Mouse (Mus musculus) Muller cell, postnatal 12 days (primary cell): Measurements from ENCODE around the gene Ifitm6.
"Not testable (repeated sequence)": the region's sequence is repeated elsewhere in the genome, so short reads cannot be mapped to it uniquely, and the experiment has no call there.

Experiments used
- DNase-seq: peaks from one replicate; pipeline ENCODE4 v3.0.0-alpha.2; 2015; ENCODE audit errors: inconsistent ontology term

Gene Ifitm6

GRCm38 (mm10) chr7:140971479-140972171 is 46.1 kb downstream of the Ifitm6 start:
- no peak for DNase-seq

- DNase-seq, result no peak
Measured at GRCm38 (mm10) chr7:140970931-140971330, 46.8 kb downstream of the Ifitm6 start.

GRCm38 (mm10) chr7:140968710-140969109 is 49.0 kb downstream of the Ifitm6 start:
- not testable (repeated sequence) for DNase-seq

- no peak for DNase-seq
Measured at GRCm38 (mm10) chr7:140967862-140968591, 49.7 kb downstream of the Ifitm6 start.

GRCm38 (mm10) chr7:140966921-140967320 is 50.8 kb downstream of the Ifitm6 start, which contains the start of gene Ifitm1:
Gene Ifitm1, plus strand, starts transcription at chr7:140967221.
- no peak for DNase-seq
